Mouse (Mus musculus): ENCODE results near the gene Dennd2a. TPM values are rescaled to one million over a fixed set of nuclear protein-coding genes. Genes with fewer than 3 reads are reported as not detected.

The Dennd2a gene
- total RNA-seq (2023; ENCODE audit: inconsistent age): 0.45 to 0.48 TPM in 2 of 4 replicates, not detected in the others

GRCm38 (mm10) chr6:39557723-39558261 is at the start of gene Dennd2a:
Gene Dennd2a (minus strand): TSS chr6:39557867.

GRCm38 (mm10) chr6:39592401-39593214 is 34.9 kb upstream of the Dennd2a start, which contains the start of gene Ndufb2:
Gene Ndufb2 (plus strand): TSS chr6:39592574.

GRCm38 (mm10) chr6:39585517-39585916 is 27.9 kb upstream of the Dennd2a start, which contains the start of gene Gm42420:
Gene Gm42420 (plus strand): TSS chr6:39585753.

GRCm38 (mm10) chr6:39573791-39574554 is 16.3 kb upstream of the Dennd2a start, which contains the start of gene Adck2:
Gene Adck2 (plus strand): TSS chr6:39573873.

GRCm38 (mm10) chr6:39419851-39420721 is 137.6 kb downstream of the Dennd2a start, which contains the start of gene Mkrn1:
Gene Mkrn1 (minus strand): TSS chr6:39420462.

Other genes with a start within 250 kb of the Dennd2a start
- gene Slc37a3, start 180.2 kb downstream of the Dennd2a start, total RNA-seq (2023; ENCODE audit: inconsistent age): 38.9 to 44.2 TPM (median 42.2 TPM) in 4 replicates
- 8.3 to 10.9 TPM (median 9.2 TPM) in 4 replicates for gene Rab19, start 176.7 kb downstream of the Dennd2a start, total RNA-seq (2023; ENCODE audit: inconsistent age)
- gene Mkrn1, start 137.4 kb downstream of the Dennd2a start, total RNA-seq (2023; ENCODE audit: inconsistent age): 79.1 to 90.5 TPM (median 88.4 TPM) in 4 replicates
- 31.6 to 42.3 TPM (median 37.2 TPM) in 4 replicates for gene Adck2, start 16.0 kb upstream of the Dennd2a start, total RNA-seq (2023; ENCODE audit: inconsistent age)
- not detected in 4 replicates for gene Gm42420, start 27.9 kb upstream of the Dennd2a start, total RNA-seq (2023; ENCODE audit: inconsistent age)
- gene Ndufb2, start 34.7 kb upstream of the Dennd2a start, total RNA-seq (2023; ENCODE audit: inconsistent age): 41.1 to 55.7 TPM (median 45.0 TPM) in 4 replicates
- gene Braf, start 167.6 kb upstream of the Dennd2a start, total RNA-seq (2023; ENCODE audit: inconsistent age): 28.9 to 35.4 TPM (median 34.3 TPM) in 4 replicates